Mouse (Mus musculus): ENCODE data around the gene Zswim4.

DNA sequence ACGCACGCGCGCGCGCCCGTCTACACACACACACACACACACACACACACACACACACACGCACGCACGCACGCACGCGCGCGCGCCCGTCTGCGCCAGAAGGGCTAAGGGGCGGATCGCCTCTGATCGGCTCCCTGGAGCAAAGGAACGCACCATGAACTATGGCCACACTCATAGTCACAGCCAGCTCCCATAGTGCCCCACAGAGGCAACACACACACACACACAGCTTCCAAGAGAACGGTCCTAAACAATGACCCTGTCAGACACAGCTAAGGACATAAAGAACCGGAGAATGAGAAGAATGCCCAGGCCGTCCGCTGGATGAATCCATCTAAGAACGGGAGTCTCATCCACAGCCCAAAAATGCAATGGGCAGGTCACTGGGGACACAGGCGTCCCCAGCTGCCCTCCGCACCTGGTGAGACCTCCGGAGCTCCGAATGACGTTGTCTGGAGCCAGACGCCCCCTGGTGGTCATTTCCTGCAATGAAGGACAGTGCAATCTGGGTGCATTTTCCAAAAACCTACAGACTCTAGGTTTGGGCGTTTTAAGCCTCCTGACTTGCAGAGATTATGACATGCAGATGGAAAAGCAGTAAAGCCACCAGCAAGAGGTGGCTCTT is 26.6 kb downstream of the Zswim4 start:
- TF ChIP-seq CTCF (conservative IDR thresholded peaks at IDR 0.05; ENCODE audit: low read length) (peak; percentile 72), NANOG (IDR thresholded peaks at IDR 0.05; ENCODE audit: borderline replicate concordance, low read length) (no peak)
